Mouse (Mus musculus): ENCODE results near the gene 1110008P14Rik.

The 1110008P14Rik gene

DNA sequence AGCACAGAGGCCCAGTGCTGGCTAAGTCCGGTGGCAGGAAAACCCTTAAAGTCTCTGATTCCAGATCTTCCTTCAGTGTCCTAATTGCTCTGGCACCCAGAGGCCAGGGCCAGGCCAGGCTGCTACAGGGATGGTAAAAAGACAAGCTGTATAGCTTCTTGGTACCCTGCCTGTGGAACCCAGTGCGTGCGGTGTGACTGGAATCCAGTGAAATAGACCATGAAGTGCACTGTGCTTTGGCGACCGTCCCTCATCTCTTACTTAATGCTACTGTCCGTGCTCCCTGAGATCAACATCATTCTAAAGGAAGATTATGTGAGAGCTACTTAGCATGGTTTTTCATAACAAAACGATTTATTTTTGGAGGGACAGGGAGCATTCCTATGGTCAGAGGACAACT is 29.7 kb upstream of the 1110008P14Rik start:
- no peak for DNase-seq (ENCODE audit: extremely low read depth, insufficient read length, low spot score)

- no peak for DNase-seq (ENCODE audit: extremely low read depth, insufficient read length, low spot score)
These were observed 27.0 kb upstream of the 1110008P14Rik start for GRCm38 (mm10) chr2:32408429-32409424.

DNA sequence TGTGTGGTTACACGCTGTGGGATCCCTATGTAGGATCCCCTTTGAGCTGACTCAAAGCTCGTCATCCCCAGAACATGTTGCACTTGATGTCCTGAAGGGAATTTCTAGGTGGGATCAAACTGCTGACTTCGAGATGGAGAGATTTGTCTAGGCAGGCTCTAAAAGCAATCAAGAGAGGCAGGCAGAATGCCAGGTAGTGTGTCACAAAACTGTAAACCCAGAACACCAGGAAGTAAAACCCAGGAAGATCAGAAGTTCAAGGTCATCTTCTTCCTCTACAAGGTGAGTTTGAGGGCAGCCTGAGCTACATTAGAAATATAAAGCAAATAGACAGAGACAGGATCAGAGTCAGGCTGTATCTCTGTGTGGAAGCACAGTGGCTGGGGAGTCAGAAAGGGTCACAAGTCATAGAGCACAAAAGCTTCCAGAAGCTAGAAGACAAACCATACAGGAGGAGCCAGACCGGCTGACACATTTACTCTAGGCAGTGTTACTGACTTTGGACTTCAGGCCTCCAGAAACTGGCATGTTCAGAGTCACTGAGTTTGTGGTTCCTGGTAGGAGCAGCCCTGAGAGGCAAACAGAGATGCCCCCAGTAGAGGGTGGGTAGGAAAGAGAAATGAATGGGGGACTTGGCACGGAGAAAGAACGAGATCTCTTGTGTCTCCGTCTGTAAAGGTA is 25.5 kb upstream of the 1110008P14Rik start:
- DNase-seq (ENCODE audit: extremely low read depth, insufficient read length, low spot score), result no peak

GRCm38 (mm10) chr2:32404663-32405062 is 22.9 kb upstream of the 1110008P14Rik start:
- DNase-seq (ENCODE audit: extremely low read depth, insufficient read length, low spot score), result peak; percentile 44

DNA sequence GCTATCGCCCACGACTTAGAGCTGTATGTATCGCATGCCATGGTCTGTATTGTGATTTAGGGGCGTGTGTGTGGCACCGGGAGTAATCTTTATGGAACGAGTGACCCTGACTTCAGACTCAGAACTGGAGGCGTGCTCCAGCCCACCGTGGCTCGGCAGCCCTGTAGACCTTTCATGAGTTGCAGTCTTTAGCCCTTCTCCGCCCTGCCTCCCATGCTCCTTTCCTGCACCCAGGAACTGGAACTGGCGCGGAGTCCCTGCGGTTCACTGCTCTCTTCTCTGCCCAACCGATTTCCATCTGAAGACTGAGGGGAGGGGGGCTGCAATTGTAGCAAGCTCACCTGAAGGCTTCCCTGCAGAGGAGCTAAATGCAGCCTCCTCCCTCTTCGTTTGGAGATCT is 15.0 kb upstream of the 1110008P14Rik start:
- DNase-seq (ENCODE audit: extremely low read depth, insufficient read length, low spot score), result no peak

DNA sequence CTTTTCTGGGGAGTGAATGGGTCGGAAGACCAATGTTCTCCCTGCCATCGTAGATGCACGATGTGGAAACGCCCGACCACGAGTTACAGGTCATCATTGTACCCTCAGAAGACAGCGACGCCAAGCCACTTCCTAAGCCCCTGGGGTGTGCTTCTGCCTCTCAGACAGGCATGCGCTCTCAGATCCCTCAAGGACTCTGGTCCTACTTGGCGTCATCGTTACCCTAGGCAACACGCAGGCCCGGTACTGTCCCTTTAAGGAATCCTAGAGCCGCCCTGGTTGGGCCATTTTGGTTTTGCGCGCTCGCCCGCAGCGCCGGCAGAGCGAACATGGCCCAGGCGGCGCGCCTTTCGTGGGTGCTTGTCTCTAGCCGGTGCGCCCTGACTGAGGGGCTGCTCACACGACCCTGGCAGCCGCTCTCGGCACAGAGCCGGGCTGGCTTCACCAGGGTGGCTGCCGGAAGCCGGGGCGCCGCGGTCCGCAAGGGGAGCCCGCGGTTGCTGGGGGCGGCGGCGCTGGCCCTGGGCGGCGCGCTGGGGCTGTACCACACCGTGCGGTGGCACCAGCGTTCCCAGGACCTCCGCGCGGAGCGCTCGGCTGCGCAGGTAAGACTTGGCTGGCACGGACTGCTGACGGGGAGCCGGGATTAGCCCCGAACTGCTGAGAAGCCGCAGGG is 14.3 kb upstream of the 1110008P14Rik start:
- peak; percentile 89 for DNase-seq (ENCODE audit: extremely low read depth, insufficient read length, low spot score)

DNA sequence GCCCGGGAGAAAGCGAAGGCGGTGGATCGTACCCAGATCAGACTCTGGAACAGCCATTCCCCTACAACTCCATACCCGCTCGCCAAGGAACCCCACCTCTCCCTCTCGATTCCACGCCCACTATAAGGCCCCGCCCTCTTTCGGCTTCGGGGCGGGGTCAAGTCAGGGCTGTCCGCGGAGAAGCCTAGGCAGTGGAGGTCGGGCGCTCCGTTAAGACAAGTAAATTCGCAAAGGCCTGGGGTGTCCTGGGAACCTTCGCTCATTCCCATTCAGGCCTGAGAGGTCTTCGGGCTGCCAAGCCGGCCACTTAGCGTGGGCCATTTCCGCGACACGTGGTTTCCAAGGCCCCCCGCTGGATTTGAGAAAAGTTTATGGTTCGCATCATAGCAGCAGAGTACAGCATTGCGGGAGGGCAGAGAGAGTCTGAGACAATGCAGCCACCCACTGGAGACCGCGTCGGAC is 13.8 kb upstream of the 1110008P14Rik start, which contains the start of gene Ptges2:
Gene Ptges2 (plus strand): TSS at position 413 of the 462 bp plus-strand sequence.
- peak; percentile 92 for DNase-seq (ENCODE audit: extremely low read depth, insufficient read length, low spot score)

GRCm38 (mm10) chr2:32394973-32395372 is 13.2 kb upstream of the 1110008P14Rik start:
- no peak for DNase-seq (ENCODE audit: extremely low read depth, insufficient read length, low spot score)

DNA sequence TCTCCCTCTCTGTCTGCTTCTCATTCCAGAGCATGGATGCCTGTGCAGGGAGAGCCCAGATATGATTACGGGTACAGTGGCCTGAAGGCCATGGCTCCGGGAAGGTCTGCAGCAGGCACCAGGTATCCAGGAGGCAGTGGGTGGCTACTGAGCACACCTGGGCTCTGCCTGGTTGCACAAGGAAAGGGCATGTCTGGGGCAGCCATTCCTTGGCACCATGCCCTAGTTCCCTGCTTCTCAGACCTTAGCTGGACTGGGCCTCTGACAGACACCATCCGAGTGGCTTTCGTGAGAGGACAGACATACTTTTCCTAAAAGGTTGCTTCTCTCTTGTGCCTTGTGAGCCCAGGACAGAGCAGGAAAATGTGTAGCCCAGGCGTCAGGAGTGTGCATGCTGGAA is 10.3 kb upstream of the 1110008P14Rik start:
- DNase-seq (ENCODE audit: extremely low read depth, insufficient read length, low spot score), result no peak

GRCm38 (mm10) chr2:32390871-32391270 is 9.1 kb upstream of the 1110008P14Rik start:
- no peak for DNase-seq (ENCODE audit: extremely low read depth, insufficient read length, low spot score)

DNA sequence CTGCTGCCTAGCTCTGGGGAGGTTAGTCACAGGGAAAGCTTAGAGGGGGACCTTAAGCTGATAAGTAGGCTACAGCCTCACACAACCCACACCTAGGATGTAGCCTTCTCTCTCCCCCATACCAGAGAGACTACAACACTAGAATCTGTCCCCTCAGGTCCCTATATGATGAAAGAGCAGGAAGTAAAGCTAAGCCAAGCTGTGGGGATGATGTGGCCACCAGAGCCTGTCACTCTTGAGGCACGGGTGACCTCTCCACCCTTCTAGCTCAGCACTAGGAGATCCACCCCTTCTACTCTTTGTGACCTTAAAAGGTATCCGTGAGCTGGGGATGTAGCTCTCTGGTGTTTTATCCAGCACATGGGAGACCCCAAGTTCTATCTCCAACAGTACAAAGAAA is 7.4 kb upstream of the 1110008P14Rik start:
- DNase-seq (ENCODE audit: extremely low read depth, insufficient read length, low spot score), result no peak

- DNase-seq (ENCODE audit: extremely low read depth, insufficient read length, low spot score), result no peak
These were observed 6.2 kb upstream of the 1110008P14Rik start, which contains the start of gene Lcn2 for GRCm38 (mm10) chr2:32387706-32388490. TSS of gene Lcn2 (minus strand) at chr2:32388252.

DNA sequence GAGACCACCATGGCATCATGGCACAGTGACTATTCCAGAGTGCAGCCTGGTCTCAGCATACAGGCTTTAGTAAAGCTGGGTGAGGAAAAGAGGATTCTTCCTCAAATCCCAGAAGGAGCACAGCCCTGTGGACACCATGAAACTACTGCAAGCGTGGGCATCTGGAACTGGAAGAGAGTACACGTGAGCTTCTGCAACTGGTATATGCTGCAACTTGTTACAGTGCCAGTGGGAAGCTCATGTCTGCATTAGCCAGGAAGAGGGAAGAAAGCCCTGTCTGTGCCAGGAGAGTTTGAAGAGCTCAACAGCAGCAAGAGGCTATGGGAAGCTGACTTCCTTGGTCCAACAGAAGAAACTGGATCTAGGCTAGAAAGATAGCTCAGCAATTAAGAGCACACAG is 951 bp upstream of the 1110008P14Rik start:
- no peak for DNase-seq (ENCODE audit: extremely low read depth, insufficient read length, low spot score)

DNA sequence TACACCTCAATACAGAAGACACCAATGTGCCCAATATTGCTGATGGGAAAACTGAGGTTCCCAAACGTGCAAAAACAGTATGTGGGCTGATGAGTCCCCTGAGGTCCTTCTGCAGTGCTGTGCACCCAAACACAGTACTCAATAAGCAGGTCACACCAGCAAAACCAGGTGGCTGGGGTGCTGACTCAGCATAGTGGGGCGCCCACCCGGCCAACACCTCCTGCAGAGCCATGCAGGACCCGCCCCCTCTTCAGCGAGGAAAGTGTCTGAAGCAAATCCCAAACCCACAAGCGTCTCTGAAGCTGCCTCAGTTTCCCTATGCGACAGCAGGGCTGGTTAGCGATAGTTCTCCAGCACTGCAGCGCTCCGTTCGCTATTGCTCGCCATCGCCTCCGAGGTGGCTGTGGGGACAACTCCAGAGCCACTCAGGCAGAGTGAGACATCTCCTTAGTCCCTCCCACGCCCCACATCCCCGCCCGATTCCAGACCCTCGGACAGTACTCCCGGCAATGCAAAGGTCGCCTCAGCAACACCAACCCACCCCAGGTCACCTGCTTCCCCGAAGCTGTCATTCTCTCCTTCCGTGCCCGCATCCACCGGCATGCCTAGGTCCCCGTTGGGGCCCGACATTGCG is 480 bp downstream of the 1110008P14Rik start:
- no peak for DNase-seq (ENCODE audit: extremely low read depth, insufficient read length, low spot score)

DNA sequence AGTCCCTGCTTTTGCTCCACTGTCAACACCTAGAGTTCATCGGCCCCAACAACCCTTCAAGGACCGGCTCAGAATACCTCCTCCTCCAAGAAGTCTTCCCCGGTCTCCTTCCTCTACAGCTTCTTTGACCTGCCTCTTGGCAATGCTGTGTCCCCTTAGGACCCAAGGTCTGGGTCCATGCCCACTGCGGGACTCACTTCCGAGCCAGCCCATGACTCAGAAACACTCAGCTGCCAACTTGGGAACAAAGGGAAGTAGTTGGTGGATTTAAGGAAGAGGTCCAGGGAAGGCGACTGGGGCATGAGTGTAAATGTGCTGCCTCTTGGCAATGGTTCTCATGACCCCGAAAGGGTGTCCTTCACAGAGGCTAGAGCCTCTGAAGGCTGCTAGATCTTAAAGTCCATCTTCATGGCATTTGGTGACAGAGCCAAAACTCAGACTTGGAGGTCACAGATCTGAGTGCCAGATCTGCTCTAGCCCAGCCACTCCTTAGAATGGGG is 1.7 kb downstream of the 1110008P14Rik start:
- DNase-seq (ENCODE audit: extremely low read depth, insufficient read length, low spot score), result peak; percentile 78

- DNase-seq (ENCODE audit: extremely low read depth, insufficient read length, low spot score), result no peak
These were observed 4.8 kb downstream of the 1110008P14Rik start for GRCm38 (mm10) chr2:32376963-32377362.

- DNase-seq (ENCODE audit: extremely low read depth, insufficient read length, low spot score), result no peak
These were observed 6.3 kb downstream of the 1110008P14Rik start for GRCm38 (mm10) chr2:32375317-32375940.

- no peak for DNase-seq (ENCODE audit: extremely low read depth, insufficient read length, low spot score)
These were observed 7.5 kb downstream of the 1110008P14Rik start for GRCm38 (mm10) chr2:32374191-32374590.

GRCm38 (mm10) chr2:32367315-32367714 is 14.4 kb downstream of the 1110008P14Rik start:
- no peak for DNase-seq (ENCODE audit: extremely low read depth, insufficient read length, low spot score)

All from 3134 (cell line).